Mouse (Mus musculus): ENCODE measurements around the gene Zfhx3. TPM values are rescaled to one million over a fixed set of nuclear protein-coding genes. Genes with fewer than 3 reads are reported as not detected.

Gene Zfhx3
- polyA plus RNA-seq, 1 experiment: 2.2 TPM

DNA sequence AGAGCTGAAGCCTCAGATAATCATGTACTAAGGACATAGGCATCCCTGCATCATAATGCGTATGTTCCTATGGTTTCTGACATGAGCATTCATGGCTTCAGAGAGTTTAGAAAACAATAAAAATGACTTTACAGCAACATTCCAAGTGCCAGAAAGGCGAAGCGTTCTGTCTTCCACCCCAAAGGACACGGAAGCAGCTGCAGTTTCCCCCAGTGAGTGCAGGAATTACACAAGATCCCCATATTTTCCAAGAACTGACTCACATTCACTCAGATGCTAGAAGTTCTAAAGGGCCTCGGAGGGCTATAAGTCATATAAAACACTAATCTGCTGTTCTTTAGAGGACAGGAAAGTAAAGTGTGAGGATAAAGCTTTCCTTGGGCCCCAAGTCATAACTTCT lies 75.3 kb downstream of the Zfhx3 start:
- DNase-seq (ENCODE audit: low read depth): no peak

DNA sequence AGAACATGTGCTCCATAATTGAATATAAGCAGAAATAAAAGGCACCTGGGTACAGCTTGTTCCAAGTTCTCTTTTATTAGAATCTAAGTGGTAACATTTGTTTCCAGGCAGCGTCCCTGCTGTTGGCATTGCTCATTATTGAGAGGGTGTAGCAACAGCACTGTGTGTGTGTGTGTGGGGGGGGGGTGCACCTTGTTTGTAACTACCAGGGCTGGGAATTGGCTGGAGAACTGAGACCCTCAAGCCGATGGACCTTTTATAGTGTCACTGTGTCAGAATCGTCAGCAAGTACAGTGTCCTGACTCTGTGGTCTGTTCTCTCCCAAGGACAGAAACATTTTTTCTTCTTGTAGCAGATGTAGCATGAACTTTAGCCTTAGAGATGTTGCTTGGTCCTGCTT lies 77.2 kb downstream of the Zfhx3 start:
- DNase-seq (ENCODE audit: low read depth): no peak

DNA sequence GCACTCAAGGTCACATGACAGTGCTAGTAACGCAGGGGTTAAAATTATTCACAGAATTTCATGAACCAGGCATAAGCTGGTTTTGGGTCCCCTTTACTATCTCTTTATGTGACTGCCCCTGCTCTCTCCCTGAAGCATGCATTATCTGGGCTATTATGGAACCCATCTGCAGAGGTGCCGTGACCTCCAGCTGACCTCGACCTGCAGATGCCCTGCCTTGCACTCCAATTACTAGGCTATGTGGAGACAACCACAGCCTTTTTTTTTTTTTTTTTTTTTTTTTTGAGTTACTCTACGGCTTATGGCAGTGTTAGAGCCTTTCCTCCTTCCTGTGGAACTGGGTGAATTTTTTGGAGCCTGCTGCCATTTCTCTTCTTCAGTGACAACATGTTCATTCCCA lies 80.0 kb downstream of the Zfhx3 start:
- no peak for DNase-seq (ENCODE audit: low read depth)

DNA sequence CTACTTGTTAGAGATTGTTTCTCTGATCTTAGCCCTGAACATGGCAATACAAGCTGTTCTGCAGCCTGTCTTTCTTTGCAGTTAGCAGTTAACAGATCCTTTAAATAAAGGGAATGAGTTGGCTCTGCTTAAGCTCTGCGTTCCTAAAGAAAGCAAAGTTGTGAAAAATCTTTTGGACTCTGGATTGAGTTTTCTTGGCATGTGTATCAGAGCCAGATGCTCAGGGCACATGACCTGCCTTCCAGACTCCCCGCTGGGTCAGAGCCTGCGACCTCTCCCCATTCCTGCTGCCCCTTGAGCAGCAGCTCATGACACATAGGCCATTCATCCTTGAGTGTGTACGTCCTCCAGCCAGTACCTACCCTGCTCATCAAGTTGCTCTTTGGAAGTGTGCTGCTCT lies 81.9 kb downstream of the Zfhx3 start:
- DNase-seq (ENCODE audit: low read depth): no peak

DNA sequence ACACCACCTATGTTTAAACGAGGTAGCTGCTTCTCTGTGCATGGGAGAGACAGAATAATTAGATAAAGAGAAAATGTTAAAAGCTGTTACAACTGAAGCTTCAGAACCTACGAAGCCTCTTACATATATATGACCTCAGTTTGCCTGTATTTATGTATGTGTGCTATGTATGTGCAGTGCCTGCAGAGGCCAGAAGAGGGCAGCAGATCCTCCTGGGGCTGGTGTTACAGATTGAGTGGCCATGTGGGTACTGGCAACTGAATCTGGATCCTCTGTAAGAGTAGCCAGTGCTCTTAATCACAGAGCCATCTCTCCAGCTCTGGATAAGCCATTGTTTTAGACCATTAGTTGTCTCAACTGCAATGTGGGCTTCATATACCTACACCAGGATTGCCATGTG lies 82.8 kb downstream of the Zfhx3 start:
- DNase-seq (ENCODE audit: low read depth): no peak

DNA sequence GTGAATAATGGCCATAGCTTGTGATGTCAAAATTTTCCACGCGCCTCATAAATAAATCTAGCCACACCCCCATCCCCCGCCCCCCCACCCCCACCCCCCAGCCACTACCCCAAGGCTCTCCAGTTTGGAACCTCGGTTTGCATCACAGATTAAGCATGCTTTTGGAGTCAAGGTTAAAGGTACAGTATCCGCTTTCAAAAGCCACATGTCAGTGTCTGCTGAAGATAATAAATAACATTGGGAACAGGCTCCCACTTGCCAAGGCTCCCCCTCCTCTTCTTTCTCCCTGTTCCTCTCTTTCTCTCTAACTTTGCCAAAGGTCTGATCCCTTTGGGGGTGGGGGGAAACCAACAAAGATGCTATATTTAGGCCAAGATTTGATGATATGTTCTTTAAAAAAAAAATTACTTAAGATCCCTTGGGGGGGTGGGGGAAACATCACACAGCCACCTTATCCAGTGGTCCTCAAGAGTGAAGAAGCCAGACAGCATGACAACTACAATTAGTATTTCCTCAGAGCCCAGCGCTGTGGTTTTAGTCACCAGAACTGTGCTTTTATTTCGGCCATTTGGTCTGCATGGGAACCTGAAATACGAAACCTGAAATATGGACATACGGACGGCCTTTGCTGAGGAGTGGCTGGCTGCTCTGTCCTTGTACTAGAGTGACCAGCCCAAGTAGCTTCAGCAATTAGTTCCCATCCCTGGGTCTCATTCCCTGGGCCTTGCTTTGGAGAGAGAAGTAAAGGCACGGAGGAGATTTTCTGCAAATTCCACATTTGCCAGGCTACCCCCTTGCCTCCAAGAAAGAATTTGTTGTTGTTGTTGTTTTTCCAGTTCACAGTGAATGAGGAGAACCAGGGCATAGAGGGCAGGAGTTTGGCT lies 84.4 kb downstream of the Zfhx3 start:
- DNase-seq (ENCODE audit: low read depth): no peak

DNA sequence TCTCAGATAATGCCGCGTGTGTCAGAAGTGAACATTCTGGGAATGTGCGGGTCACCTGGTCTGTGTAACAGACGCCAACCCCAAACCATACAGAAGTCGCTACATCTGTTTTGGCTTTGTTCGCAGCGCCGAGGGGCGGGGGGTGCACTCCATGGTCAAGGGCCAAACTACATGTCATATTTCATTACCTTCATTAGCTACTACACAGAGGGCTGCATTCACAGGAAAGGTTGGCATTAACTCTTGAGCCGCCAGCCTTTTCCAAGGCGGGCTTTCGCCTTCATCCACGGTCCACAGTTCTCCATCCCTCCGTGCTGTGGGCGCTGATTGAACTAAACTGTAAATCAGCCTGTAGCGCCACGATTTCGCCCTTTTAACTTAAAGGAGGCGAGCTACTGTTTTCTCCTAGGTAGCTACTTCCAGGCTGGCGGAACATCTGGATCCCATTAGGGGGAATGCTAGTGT lies 85.1 kb downstream of the Zfhx3 start:
- DNase-seq (ENCODE audit: low read depth): no peak

DNA sequence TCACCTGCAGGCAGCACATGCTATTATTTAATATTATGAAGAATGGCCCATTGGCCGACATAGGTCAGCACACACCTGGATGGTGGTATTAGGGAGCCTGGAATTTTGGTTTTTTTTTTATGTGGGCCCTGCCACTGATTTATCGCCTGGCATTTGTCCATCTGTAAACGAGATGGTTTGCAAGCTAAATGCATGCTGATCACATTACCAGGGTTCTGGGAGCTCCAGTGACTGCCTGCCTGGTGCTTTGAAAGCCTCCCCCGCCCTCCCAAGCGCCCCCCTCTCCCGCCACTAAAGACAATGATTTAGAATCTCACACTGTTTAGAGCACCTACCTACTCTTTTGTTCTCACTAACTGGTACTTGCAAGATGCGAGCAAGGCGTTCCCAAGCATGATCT lies 86.0 kb downstream of the Zfhx3 start:
- no peak for DNase-seq (ENCODE audit: low read depth)

DNA sequence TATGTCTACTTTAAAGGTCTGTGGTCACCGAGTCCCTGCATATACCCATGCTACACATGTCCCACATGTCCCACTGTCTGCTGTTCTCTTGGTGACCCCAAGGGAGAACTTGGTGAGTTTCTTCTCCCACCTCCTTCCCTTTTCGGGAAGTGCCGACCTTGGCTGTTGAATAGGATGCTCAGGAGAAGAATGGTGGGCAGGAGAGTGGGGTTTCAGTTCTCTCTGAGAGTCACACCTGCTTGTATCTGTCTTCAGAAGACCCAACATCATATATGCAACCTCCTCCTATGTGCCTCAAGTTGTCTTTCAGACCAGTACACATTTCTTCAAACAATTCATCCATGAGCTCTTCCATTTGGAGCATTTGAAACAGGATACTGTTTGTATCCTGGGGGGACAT lies 88.7 kb downstream of the Zfhx3 start:
- no peak for DNase-seq (ENCODE audit: low read depth)

DNA sequence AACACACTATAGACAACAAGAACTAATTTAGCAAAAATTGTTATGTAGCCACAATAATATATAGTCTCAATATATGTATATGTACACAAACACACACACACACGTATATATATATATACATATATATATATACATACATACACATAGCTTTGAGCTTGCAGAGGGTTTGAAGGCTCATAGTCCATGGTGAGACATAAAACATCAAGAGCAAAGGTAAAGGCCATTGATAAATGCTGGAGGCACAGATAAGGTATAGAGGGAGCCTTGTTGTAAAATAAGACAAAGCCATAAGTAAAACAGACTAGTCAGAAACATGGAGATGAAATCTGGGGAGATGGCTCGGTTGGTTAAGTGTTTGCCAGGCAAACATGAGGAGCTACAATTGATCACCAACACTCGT lies 91.6 kb downstream of the Zfhx3 start:
- no peak for DNase-seq (ENCODE audit: low read depth)

DNA sequence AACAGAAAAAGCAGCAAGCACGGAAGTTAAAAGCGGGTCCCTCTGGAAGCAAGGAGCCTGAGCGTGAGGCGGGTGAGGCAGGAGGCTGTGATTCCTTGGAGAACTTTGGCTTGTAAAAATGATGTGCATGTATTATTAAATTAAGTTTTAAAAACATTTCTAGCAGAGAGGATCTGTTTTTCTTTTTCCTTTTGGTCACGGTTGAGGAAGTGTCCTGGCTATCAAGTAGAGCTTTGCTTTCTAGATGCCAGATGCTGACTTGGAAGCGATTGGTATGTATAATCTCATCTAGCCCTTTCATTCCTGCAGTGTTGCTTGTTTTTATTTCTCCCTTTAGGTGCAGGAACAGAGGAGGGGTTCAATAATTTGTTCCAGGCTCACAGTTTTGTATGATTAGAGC lies 92.3 kb downstream of the Zfhx3 start:
- no peak for DNase-seq (ENCODE audit: low read depth)

DNA sequence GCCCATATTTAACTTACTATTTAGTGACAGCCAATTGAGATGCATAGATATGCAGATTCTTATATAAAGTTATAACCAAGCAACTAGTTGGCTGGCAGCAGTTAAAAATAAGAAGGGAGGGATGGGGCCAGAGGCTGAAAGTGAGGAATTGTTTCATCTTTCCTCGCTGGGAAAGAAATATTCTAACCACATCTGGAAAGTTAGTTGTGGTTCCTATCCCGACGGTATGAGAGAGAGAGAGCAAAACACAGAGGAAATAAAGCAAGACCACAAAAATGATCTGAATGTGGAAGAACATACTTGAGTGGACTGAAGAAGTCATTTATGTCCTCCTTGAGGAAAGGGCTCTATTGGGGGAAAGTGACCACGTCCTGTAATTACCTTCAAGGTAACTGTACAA lies 101.2 kb downstream of the Zfhx3 start:
- DNase-seq (ENCODE audit: low read depth): no peak

DNA sequence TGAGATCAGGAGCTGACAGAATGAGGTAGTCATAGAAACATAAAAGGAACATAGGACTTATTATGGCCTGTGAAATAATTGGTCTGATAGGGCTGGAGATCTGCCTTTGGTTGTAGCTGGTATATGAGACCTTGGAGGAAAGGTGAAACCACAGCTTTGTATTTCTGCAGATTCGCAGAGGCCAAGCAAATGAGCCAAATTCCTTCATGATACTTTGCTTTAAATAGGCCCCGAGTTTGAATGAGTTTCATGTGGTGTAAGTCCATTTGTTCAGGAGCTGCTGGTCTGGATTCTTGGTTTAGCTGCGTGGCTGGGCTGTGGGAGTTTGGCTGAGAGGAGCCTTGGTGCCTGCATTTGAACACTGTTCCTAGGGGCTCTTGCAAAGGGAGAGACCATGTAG lies 101.7 kb downstream of the Zfhx3 start:
- no peak for DNase-seq (ENCODE audit: low read depth)

DNA sequence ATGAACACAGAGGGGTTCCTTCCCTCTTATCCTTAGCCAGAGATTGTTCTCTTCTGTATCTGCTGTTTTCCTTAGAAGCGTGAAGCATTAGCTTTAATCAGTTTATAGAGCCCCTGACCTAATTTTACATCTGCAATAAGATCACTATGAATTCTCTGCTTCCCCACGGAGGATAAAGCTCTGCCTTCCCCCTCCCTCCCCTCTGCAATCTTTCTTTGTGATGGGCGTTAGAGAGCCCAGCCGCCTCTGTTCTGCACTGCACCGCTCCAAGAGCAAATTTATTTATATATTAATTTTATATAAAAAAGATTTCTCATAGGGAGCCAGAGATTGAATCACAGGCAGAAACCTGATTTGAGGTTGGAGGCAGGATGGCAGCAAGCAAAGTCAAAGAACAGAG lies 113.8 kb downstream of the Zfhx3 start:
- DNase-seq (ENCODE audit: low read depth): no peak

DNA sequence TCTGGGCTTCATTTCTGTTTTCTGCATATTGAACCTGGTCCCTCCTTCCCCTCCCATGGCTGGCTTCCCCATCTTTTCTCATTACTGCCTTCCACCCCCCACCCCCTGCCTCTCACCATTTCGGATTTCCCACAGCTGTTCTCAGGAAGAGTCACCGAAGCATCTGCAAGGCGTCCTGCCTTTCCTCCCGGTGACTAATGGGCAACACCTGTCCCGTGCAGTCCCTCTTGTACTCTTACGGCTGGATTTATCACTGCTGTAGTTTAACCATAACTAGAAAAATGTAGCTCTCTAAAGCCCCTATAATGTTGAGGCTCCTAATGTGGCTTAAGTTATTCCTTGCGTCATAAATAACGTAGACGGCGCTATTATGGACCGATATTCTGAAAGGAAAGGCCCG lies 119.5 kb downstream of the Zfhx3 start:
- no peak for DNase-seq (ENCODE audit: low read depth)

DNA sequence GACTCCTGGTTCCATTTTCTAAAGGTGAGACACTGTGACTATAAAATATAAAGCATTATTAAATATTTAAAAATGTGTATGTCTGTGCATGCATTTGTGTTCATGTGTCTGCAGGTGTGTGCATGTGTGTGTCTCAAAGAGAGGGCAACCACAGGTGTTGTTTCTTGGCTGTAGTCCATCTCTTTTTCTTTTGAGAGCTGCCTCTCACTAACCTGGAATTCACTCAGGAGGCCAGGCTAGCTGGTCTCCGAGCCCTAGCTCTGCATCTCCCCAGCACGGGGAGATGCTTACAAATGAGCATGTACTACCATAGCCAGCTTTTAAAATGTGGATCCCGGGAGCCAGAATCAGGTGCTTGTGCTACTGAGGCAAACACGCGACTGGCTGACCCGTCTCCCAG lies 124.7 kb downstream of the Zfhx3 start:
- no peak for DNase-seq (ENCODE audit: low read depth)

DNA sequence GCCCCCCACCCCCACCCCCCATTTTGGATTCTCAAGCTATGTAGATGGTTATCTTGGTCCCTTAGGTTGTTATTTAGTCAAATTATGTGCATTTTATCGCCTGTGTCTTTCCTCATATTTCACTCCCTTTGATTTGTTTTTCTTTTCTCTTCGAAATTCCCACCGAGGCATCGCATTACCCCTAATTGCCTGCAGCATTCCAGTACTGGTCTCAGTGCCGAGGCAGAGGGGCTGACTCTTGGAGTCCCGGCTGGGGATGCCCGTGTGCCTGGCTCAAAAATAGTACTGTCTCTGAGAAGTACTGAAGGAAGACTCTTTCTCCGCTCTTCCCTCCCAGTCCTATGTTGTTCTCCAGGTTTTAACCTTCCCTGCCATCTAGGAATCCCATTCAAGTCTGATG lies 125.8 kb downstream of the Zfhx3 start:
- DNase-seq (ENCODE audit: low read depth): no peak

DNA sequence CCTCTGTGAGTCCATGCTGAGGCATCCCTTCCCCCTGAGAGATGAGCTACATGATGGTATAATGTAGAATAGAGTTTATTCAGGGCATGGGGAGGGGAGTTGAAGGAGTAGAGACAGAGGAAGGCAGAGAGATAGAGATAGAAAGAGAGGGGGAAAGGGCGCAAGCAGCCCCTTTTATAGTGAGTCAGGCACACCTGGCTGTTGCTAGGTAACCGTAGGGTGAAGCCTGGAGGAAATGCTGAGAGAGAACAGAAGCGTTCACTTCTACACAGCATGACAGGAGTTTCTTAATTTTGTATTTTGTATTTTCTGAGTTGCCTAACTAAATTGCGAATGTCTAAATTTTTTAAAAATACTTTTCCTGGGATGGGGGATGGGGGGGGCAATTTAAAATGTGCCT lies 128.0 kb downstream of the Zfhx3 start:
- no peak for DNase-seq (ENCODE audit: low read depth)

DNA sequence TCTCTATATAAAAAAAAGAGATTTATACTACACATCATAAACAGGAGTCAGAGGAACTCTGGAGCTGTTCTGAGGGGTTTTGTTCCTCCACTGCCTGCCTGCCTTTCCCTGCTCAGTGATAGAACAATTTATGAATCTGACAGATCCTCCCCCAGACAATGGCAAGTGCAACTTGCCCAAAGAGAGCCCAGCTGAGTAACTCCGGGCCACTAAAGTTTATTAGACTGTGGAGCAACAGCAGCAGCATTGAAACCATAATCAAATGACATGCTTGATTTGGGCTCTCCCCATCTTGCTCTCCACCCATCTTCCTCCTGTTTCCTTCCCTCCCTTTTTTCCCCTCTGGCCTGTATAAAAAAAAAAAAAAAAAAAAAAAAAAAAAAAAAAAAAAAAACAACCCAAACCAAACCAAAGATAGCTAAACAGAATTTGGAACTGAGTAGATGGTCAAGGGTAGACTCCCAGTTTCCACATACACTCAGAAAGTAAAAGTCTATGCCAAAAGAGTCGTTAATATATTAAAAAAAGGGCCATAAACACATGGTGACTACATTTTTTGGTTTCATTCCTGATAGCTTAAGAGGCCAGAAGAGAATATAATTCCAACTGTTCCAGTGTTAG lies 129.8 kb downstream of the Zfhx3 start:
- no peak for DNase-seq (ENCODE audit: low read depth)

DNA sequence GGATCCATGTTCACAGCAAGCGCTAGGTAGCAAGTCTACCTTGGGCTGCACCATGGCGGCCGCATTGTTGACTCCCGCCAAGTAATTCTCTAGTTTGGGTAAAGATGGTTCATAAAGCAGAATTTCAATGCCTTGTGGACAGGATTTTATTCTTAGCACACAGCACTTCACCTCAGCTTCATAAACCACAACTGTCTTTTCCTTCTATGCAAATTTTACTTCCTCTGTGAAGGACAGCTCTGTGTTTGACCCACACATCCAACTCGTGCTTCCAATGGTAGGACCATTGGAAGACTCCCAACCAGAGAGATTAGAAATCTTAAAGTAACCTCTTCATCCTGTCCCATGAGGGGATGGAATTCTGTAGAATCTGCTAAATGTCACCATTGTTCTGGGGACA lies 130.4 kb downstream of the Zfhx3 start:
- DNase-seq (ENCODE audit: low read depth): no peak

DNA sequence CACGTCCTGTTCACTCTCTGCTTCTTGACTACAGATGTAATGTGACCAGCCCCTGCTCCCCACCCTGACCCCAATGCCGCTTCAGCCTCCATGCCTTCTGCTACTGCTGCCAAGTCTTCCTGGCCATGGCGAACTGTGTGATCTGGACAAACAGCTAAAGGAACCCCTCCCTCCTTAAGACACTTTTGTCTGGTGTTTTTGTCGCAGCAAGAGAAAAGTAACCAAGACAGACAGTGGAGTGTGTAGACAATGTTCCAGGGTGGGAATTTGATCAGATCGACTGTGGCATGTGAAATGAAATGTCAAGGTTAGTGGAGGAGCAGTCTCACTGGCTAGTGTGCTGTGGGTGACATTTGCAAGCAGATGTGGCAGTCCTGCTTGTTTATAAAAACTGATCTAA lies 132.7 kb downstream of the Zfhx3 start:
- no peak for DNase-seq (ENCODE audit: low read depth)

DNA sequence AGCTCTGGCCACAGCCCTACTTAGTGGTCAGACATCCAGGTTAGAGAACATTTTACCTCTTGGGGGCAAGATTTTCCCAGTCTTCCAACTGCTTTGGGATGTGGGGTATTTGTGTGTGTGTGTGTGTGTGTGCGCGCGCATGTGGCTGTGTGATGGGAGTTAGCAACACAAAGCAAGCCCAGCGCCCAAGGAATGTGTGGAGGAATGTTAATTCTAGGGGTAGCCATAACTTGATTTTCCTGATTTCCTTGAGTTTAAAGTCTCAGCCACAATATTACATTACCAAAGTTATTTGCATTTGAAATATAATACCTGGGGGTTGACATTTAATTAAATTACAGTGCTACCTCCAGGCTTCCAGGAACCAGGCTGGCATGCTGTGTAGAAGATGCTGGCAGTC lies 136.3 kb downstream of the Zfhx3 start:
- no peak for DNase-seq (ENCODE audit: low read depth)

DNA sequence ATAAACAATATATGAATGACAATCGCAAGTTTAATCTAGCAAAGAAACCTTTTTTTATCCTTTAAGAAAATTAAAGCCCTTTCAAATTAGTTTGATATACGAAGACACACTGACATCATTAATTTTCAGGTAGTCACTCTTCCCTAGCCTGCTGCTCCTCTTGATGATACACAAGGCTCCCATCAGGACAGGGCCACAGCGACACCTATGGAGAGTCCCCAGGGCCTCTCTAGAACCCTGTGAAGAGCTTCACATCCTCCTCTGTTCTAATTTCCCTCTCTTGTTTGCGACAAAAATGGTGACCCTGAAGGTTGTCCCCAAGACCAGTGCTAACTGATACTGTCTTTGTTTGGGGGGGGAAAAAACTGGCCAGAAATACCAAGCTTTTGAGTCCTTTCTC lies 144.5 kb downstream of the Zfhx3 start:
- no peak for DNase-seq (ENCODE audit: low read depth)

DNA sequence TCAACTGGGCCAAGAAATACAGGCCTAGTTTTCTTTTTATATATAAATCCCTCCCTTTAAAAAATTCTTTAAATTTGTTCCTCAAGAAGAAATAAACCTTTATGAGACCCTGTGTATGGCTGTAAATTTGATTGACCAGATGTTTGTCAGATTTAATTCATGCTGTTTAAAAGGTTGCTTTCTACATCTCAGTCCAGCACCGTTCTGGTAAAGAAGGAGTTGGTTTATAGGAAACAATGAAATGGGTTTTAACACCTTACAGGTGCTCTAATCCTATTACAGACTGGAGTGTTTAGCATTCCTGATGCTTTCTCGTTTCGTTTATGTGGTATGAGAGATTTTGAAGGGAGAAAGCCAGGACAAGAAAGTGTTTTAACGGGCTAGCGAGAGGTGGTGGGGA lies 147.2 kb downstream of the Zfhx3 start:
- DNase-seq (ENCODE audit: low read depth): no peak
